Mouse (Mus musculus) lung, postnatal 0 days (tissue): ENCODE results near the gene Icos.

Experiments
- CTCF ChIP-seq: IDR thresholded peaks from 2 replicates; pipeline ENCODE4 v1.5.1; 2016; ENCODE audit warnings: antibody characterized with exemption, mild to moderate bottlenecking
- EP300 ChIP-seq: IDR thresholded peaks from 2 replicates; pipeline ENCODE4 v1.6.1; 2016; ENCODE audit warnings: antibody characterized with exemption, mild to moderate bottlenecking, control low read depth

GRCm38 (mm10) chr1:60959246-60959645 lies 18.5 kb upstream of the Icos start:
- no peak for TF ChIP-seq CTCF
- no peak for TF ChIP-seq EP300
